Mouse (Mus musculus) lung, adult 2 months (tissue): ENCODE data around the gene Ric1. TPM values are rescaled to one million over a fixed set of nuclear protein-coding genes. Genes with fewer than 3 reads are reported as not detected.
"Not testable (repeated sequence)": the region's sequence is repeated elsewhere in the genome, so short reads cannot be mapped to it uniquely, and the experiment has no call there.

Source experiments
- DNase-seq: peaks from one replicate; pipeline ENCODE4 v3.0.0; 2022
- H3K4me1 ChIP-seq: fragments of 200-500 bp; 2 replicates; pipeline ENCODE4 v1.6.1; 2011; ENCODE audit warnings: low read length; ENCODE audit not compliant: control insufficient read depth, insufficient read depth
- H3K4me3 ChIP-seq: fragments of 200-500 bp; replicated peaks from 2 replicates; pipeline ENCODE3; 2011; ENCODE audit warnings: low read depth, mild to moderate bottlenecking, control low read depth, low read length; ENCODE audit errors: extremely low read depth
- CTCF ChIP-seq: fragments of 200-500 bp; IDR thresholded peaks from 2 replicates; pipeline ENCODE4 v1.5.1; 2011; ENCODE audit warnings: mild to moderate bottlenecking, low read length, control low read depth; ENCODE audit not compliant: insufficient read depth
- POLR2A ChIP-seq: fragments of 200-500 bp; IDR thresholded peaks from 2 replicates; pipeline ENCODE4 v1.6.1; 2011; ENCODE audit warnings: low read depth, mild to moderate bottlenecking, control low read depth, low read length, borderline replicate concordance; ENCODE audit errors: extremely low read depth
- WGBS: fragments of 180-500 bp; shearing (Covaris S2); methylation state at CpG from one replicate; pipeline ENCODE4 v1.1.7; 2018; 5-methylcytosine and 5-hydroxymethylcytosine counted together
- polyA plus RNA-seq: library from polyadenylated mRNA; depleted of rRNA; stranded (reverse); fragments of >200 nt; gene quantifications from 2 replicates; pipeline ENCODE4 v1.2.3, GENCODE M21; 2012

Ric1 gene
- polyA plus RNA-seq, 1 experiment, result 19.1 TPM

DNA sequence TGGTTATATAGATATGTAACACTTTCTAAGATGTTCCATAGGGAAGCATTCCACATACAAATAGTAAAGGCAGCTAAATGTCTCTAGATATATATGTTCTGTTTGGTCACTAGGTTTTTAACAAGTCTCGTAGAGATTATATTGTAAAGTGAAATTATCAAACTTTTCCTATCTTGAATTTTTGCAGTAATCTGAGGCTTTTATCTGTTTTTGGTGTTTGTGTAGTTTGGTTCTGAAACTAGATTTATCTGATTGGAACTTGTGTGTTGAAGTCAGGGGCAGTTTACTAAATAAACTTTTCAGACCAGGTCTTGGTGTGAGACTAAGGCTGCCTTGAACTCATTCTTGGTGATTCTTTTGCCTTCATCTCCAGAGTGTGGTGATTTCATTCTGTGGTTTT lies 29.0 kb downstream of the Ric1 start:
- no peaks in the 10 kb centered on the region; the same call in 1 of the 2 replicates for H3K4me1 ChIP-seq
- DNase-seq, result no peak
- no peak overlapping the region for H3K4me3 ChIP-seq
- TF ChIP-seq POLR2A, result no peak
- no peak for TF ChIP-seq CTCF
- WGBS, result 95% methylated on average over 1 of the region's 1 CpGs

DNA sequence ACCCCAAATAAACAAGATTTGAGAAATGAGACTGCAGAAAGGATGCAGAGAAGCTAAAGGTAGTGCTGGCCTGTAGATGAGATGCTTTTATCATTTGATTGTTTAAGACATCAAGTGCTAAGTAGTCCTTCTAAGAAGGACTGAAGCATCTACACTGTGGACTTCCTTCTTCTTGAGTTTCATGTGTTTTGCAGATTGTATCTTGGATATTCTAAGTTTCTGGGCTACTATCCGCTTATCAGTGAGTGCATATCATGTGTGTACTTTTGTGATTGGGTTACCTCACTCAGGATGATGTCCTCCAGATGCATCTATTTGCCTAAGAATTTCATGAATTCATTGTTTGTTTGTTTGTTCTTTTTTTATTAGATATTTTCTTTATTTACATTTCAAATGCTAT lies 29.9 kb downstream of the Ric1 start:
- not testable (repeated sequence) for H3K4me1 ChIP-seq, H3K4me3 ChIP-seq, DNase-seq
- WGBS, result 89% methylated on average over 1 of the region's 1 CpGs

DNA sequence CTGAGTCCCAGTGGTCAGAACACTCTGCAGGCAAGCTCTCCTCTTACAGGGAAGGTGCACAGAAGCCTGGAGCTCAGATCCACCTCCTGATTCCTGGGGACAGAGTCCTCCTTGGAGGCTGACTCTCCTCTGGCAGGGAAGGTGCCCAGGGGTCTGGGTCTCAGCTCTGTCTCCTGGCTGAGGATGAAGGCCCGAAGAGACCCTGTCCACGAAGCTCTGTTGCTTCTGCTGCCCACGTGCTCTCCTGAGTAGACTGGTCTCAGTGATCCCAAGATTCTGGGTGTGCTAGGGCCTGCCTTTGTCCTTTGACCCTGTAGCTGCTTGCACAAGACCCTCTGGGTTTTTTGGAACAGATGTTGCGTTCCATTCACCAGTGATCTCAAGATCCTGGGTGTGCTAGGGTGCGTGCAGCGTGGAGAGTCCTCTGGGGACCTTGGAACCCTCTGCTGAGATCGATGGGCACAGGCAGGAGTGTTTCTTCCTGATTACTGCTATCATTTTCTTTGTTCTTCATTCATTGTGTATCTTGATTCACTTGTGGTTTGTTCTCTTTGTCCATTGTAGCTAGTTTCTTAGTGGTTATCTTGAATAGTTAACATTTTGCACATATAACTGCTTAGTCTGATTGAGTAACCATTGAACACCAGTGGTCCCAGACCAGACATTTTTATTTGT lies 35.2 kb downstream of the Ric1 start:
- WGBS, result 74% methylated on average over 7 of the region's 7 CpGs
- H3K4me1 ChIP-seq, H3K4me3 ChIP-seq, DNase-seq: not testable (repeated sequence)

DNA sequence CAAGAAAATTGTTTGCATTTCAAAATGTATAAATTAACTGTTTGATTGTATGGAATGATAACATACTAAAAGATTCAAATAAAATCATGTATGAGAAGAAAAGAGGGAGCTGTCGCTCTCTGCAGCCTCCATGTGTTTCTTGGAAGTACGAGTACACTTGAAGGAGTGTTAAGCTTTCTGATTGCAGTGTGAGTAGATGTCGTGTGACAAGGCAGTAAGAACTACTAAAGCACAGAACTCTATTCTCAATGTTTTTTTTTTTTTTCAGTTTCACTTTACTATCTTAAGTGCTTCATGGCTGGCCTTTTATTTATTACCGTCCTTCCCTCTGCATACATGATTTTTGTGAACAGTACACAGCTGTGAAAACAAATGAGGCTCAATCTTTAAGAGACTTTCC lies 40.1 kb downstream of the Ric1 start:
- no peak for TF ChIP-seq CTCF
- no peak for TF ChIP-seq POLR2A
- Histone ChIP-seq H3K4me3 (no peak overlapping the region), H3K4me1 (no peaks in the 10 kb centered on the region; the same call in 1 of the 2 replicates)
- no peak for DNase-seq
- 55% methylated on average over 4 of the region's 4 CpGs for WGBS

DNA sequence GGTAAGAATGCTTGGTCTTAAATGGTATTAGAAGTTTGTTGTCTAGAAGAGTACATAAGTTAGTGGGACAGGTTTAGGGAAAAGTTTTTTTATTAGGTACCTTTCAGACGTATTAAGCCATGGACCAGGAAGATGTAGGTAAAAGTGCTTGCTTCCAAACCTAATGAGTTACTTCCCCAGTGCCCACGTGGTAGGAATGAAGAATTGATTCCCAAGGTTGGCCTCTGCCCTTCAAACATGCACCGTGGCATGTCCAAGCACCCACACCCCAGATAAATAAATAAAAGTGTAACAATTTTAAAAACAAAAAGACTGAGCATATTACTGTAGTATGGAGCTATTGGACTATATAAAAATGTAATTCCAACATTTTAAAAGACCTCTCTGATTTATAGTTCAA lies 40.5 kb downstream of the Ric1 start:
- no peak for TF ChIP-seq POLR2A

DNA sequence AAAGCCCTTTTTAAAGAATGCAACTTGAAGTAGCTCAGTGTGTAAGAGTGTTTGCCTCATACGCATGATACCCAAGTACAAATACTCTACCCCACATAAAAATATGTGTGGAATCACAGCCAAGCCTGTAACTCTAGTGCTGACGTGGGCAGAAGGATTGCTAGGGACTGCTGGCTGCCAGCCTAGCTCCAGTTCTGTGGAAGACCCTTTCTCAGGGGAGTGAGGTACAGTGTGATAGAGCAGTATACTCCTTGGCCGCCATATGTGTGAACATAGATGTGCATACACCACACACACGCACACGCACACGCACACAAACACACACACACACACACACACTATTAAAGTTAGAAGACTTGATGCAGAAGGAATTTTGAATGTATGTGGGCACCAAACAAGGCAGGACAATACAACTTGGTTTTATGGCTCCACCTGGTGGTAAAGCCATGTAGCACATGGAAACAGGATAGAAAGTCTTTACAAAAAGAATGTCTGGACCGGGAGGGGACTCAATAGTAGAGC lies 41.2 kb downstream of the Ric1 start:
- WGBS, result 47% methylated on average over 7 of the region's 7 CpGs
- DNase-seq, result peak; percentile 54
- TF ChIP-seq CTCF, result peak; percentile 12; the same call in 1 of the 2 replicates
- no peak for TF ChIP-seq POLR2A
- Histone ChIP-seq H3K4me1 (no peaks in the 10 kb centered on the region; the same call in 1 of the 2 replicates), H3K4me3 (no peak overlapping the region)

More for the DNA sequence above, 40.5 kb downstream of the Ric1 start:
- 30% methylated on average over 3 of the region's 3 CpGs for WGBS
- Histone ChIP-seq H3K4me3 (no peak overlapping the region), H3K4me1 (no peaks in the 10 kb centered on the region; the same call in 1 of the 2 replicates)
- peak; percentile 7 for DNase-seq

DNA sequence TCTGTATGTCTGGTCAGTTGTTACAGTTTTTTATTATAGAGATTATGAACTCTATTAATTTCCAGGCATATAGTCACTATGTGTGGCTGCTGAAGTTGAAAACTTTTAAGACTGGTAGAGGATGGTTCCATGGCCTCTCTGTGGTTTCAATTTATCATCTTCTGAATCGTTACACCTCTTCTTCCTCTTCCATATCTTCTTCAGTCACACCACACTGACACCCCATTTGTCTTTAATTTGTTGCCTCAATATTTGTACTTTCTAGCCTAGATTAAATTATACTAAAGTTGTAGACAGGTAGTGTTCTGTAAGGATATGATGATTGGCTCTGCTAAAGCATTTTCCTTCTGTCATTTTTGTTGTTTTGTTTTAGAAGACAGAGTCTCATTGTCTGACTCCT lies 44.4 kb downstream of the Ric1 start:
- H3K4me3 ChIP-seq, result no peak overlapping the region
- TF ChIP-seq POLR2A (no peak), CTCF (no peak)
- H3K4me1 ChIP-seq, result no peaks in the 10 kb centered on the region; the same call in 1 of the 2 replicates
- no peak for DNase-seq
- WGBS, result 66% methylated on average over 1 of the region's 1 CpGs

DNA sequence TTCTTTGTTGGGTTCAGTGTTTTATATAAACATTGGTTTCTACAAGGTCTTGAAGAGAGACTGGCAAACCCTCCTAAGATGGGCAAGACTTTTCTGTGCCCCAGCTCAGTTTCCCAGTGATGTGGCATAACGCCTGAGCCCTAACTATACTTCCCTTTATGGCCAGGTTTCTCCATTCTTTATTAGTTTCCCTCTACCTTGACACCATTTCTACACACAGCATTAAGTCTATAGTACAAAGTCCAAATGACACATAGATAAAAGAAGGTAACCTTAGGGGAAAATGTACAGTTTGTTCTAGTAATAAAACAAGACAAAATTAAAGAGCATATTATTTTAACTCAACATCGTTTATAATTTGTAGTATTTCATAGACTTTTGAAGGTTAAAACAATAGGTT lies 60.4 kb downstream of the Ric1 start:
- Histone ChIP-seq H3K4me3 (no peak overlapping the region), H3K4me1 (no peaks in the 10 kb centered on the region)
- WGBS, result 88% methylated on average over 2 of the region's 2 CpGs
- no peak for TF ChIP-seq POLR2A
- no peak for TF ChIP-seq CTCF
- DNase-seq, result no peak

DNA sequence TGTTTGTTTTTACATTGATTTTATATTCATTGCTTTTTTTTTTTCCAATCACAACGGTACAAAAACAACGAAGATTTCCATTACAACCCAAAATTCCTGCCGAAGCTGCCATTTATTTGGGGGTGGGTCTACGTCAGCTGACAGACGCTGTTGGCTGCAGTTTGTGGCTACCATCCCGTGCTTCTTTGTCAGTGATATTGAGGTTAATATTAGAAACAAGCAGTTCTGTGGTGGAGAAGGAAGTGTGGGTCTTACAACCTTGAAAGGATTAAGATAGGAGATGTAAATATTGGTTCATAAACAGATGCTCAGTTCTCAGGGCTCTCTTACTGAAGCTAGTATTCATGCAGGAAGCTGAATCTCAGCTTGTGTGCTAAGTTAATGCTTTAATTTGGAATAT lies 61.7 kb downstream of the Ric1 start:
- DNase-seq, result no peak
- TF ChIP-seq POLR2A, result no peak
- no peak for TF ChIP-seq CTCF
- WGBS, result 73% methylated on average over 6 of the region's 6 CpGs
- no peaks in the 10 kb centered on the region for H3K4me1 ChIP-seq
- no peak overlapping the region for H3K4me3 ChIP-seq

DNA sequence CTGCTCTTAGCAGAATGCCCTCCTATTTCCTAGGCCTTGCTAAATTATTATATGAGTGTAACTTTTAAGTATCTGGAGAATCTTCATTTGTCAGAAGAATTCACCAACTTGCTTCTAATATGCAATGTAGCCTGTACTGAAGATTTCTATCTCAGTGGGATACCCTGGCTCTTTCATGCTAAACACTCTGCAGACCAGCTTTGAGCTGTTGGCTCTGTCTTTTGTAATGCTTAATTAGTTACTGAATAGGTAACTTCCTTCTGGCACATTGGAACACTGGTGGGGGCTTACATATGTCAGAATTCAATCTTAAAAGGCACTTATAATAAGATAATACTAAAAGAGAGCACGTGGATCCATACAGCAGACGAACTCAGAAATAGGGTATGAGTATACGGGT lies 71.7 kb downstream of the Ric1 start:
- not testable (repeated sequence) for DNase-seq, H3K4me1 ChIP-seq, H3K4me3 ChIP-seq
- 90% methylated on average over 3 of the region's 3 CpGs for WGBS
